Mouse (Mus musculus): ENCODE results near the gene Srsf11. TPM values are rescaled to one million over a fixed set of nuclear protein-coding genes. Genes with fewer than 3 reads are reported as not detected.

The Srsf11 gene
- polyA plus RNA-seq, 1 experiment from 2014 or later, result 238 TPM

GRCm38 (mm10) chr3:158038106-158038505, 1.7 kb upstream of the Srsf11 start:
- no peak overlapping the region for H3K4me2 ChIP-seq (replicated peaks)
- H3K4me1 ChIP-seq (replicated peaks), result peaks cover 8% of the 10 kb centered on the region; the same call in 1 of the 2 replicates
- no peak overlapping the region for H3K4me3 ChIP-seq (replicated peaks)
- H3K27ac ChIP-seq, result no peak overlapping the region
- WGBS, result 80% methylated on average over 3 of the region's 3 CpGs
- no peaks in the 10 kb centered on the region for H3K36me3 ChIP-seq
- ATAC-seq, result no peak
- H3K9ac ChIP-seq, result no peak overlapping the region
- H3K27me3 ChIP-seq (replicated peaks), result no peaks in the 10 kb centered on the region
- no peaks in the 10 kb centered on the region for H3K9me3 ChIP-seq

- Histone ChIP-seq H3K4me3 (replicated peaks) (peak overlapping the region; percentile 90), H3K27ac (peak overlapping the region; percentile 82), H3K9me3 (no peaks in the 10 kb centered on the region), H3K4me1 (replicated peaks) (peaks cover 12% of the 10 kb centered on the region; the same call in 1 of the 2 replicates), H3K9ac (peak overlapping the region; percentile 85), H3K27me3 (replicated peaks) (no peaks in the 10 kb centered on the region), H3K36me3 (no peaks in the 10 kb centered on the region), H3K4me2 (replicated peaks) (peak overlapping the region; percentile 60)
- 1% methylated on average over 11 of the region's 11 CpGs for WGBS
- ATAC-seq, result peak; percentile 13; the same call in 1 of the 2 replicates
These were observed 573 bp downstream of the Srsf11 start for GRCm38 (mm10) chr3:158035866-158036265.

GRCm38 (mm10) chr3:158032106-158032505, 4.3 kb downstream of the Srsf11 start:
- H3K9ac ChIP-seq, result peak overlapping the region; percentile 98
- H3K27ac ChIP-seq, result peak overlapping the region; percentile 99
- no peaks in the 10 kb centered on the region for H3K36me3 ChIP-seq
- peak overlapping the region; percentile 97 for H3K4me3 ChIP-seq (replicated peaks)
- peak overlapping the region; percentile 71 for H3K4me2 ChIP-seq (replicated peaks)
- no peaks in the 10 kb centered on the region for H3K9me3 ChIP-seq
- no peak for ATAC-seq
- WGBS, result 5% methylated on average over 4 of the region's 4 CpGs
- H3K27me3 ChIP-seq (replicated peaks), result no peaks in the 10 kb centered on the region
- peaks cover 12% of the 10 kb centered on the region; the same call in 1 of the 2 replicates for H3K4me1 ChIP-seq (replicated peaks)

GRCm38 (mm10) chr3:158031371-158031925, 5.0 kb downstream of the Srsf11 start:
- H3K9ac ChIP-seq, result peak overlapping the region; percentile 98
- peaks cover 12% of the 10 kb centered on the region; the same call in 1 of the 2 replicates for H3K4me1 ChIP-seq (replicated peaks)
- peak overlapping the region; percentile 99 for H3K27ac ChIP-seq
- H3K9me3 ChIP-seq, result no peaks in the 10 kb centered on the region
- peak overlapping the region; percentile 97 for H3K4me3 ChIP-seq (replicated peaks)
- WGBS, result under 1% methylated on average over 61 of the region's 61 CpGs
- H3K4me2 ChIP-seq (replicated peaks), result peak overlapping the region; percentile 71
- peak; percentile 94 for ATAC-seq
- no peaks in the 10 kb centered on the region for H3K36me3 ChIP-seq
- H3K27me3 ChIP-seq (replicated peaks), result no peaks in the 10 kb centered on the region

GRCm38 (mm10) chr3:158009762-158010320, 26.6 kb downstream of the Srsf11 start:
- no peaks in the 10 kb centered on the region for H3K27me3 ChIP-seq (replicated peaks)
- WGBS, result 63% methylated on average over 1 of the region's 1 CpGs
- ATAC-seq, result 0 out of 2 replicates have a peak, but pooled peaks have one; percentile 48
- peaks cover 15% of the 10 kb centered on the region for H3K36me3 ChIP-seq
- H3K4me2 ChIP-seq (replicated peaks), result no peak overlapping the region
- no peaks in the 10 kb centered on the region for H3K9me3 ChIP-seq
- no peak overlapping the region for H3K4me3 ChIP-seq (replicated peaks)
- no peak overlapping the region for H3K27ac ChIP-seq
- H3K9ac ChIP-seq, result no peak overlapping the region
- no peaks in the 10 kb centered on the region for H3K4me1 ChIP-seq (replicated peaks)

GRCm38 (mm10) chr3:158008647-158009046, 27.8 kb downstream of the Srsf11 start:
- WGBS, result 57% methylated on average over 1 of the region's 1 CpGs
- H3K9me3 ChIP-seq, result no peaks in the 10 kb centered on the region
- H3K36me3 ChIP-seq, result peaks cover 17% of the 10 kb centered on the region
- no peak overlapping the region for H3K9ac ChIP-seq
- no peaks in the 10 kb centered on the region for H3K27me3 ChIP-seq (replicated peaks)
- no peak for ATAC-seq
- H3K4me2 ChIP-seq (replicated peaks), result no peak overlapping the region
- H3K4me1 ChIP-seq (replicated peaks), result no peaks in the 10 kb centered on the region
- no peak overlapping the region for H3K4me3 ChIP-seq (replicated peaks)
- H3K27ac ChIP-seq, result no peak overlapping the region

- Histone ChIP-seq H3K4me2 (replicated peaks) (no peak overlapping the region), H3K27me3 (replicated peaks) (no peaks in the 10 kb centered on the region), H3K27ac (no peak overlapping the region), H3K9ac (no peak overlapping the region), H3K9me3 (no peaks in the 10 kb centered on the region), H3K4me3 (replicated peaks) (no peak overlapping the region), H3K36me3 (peaks cover under 1% of the 10 kb centered on the region; the same call in 1 of the 2 replicates), H3K4me1 (replicated peaks) (no peaks in the 10 kb centered on the region)
- no peak for ATAC-seq
- WGBS, result 69% methylated on average over 1 of the region's 1 CpGs
These were observed 37.6 kb downstream of the Srsf11 start for GRCm38 (mm10) chr3:157998742-157999369.

GRCm38 (mm10) chr3:157995726-157996125, 40.7 kb downstream of the Srsf11 start:
- Histone ChIP-seq H3K27ac (no peak overlapping the region), H3K9me3 (no peaks in the 10 kb centered on the region), H3K4me3 (replicated peaks) (no peak overlapping the region), H3K4me2 (replicated peaks) (no peak overlapping the region), H3K4me1 (replicated peaks) (no peaks in the 10 kb centered on the region), H3K27me3 (replicated peaks) (no peaks in the 10 kb centered on the region), H3K36me3 (no peaks in the 10 kb centered on the region), H3K9ac (no peak overlapping the region)
- 88% methylated on average over 2 of the region's 2 CpGs for WGBS
- no peak for ATAC-seq

GRCm38 (mm10) chr3:157993322-157993721, 43.1 kb downstream of the Srsf11 start:
- no peak overlapping the region for H3K9ac ChIP-seq
- no peak overlapping the region for H3K4me3 ChIP-seq (replicated peaks)
- no peaks in the 10 kb centered on the region for H3K27me3 ChIP-seq (replicated peaks)
- peak; percentile 97 for ATAC-seq
- H3K27ac ChIP-seq, result no peak overlapping the region
- H3K36me3 ChIP-seq, result no peaks in the 10 kb centered on the region
- H3K4me2 ChIP-seq (replicated peaks), result no peak overlapping the region
- H3K4me1 ChIP-seq (replicated peaks), result no peaks in the 10 kb centered on the region
- no peaks in the 10 kb centered on the region for H3K9me3 ChIP-seq

GRCm38 (mm10) chr3:157979619-157980018, 56.8 kb downstream of the Srsf11 start:
- Histone ChIP-seq H3K36me3 (0 out of 2 replicates have a peak, but pooled peaks cover 2% of the 10 kb centered on the region), H3K4me2 (replicated peaks) (no peak overlapping the region), H3K9me3 (no peaks in the 10 kb centered on the region), H3K27ac (no peak overlapping the region), H3K27me3 (replicated peaks) (no peaks in the 10 kb centered on the region), H3K4me3 (replicated peaks) (no peak overlapping the region), H3K4me1 (replicated peaks) (no peaks in the 10 kb centered on the region), H3K9ac (no peak overlapping the region)
- ATAC-seq, result no peak

- no peak overlapping the region for H3K4me3 ChIP-seq (replicated peaks)
- ATAC-seq, result no peak
- 97% methylated on average over 2 of the region's 2 CpGs for WGBS
These were observed 63.2 kb downstream of the Srsf11 start for GRCm38 (mm10) chr3:157973236-157973635.

GRCm38 (mm10) chr3:157971151-157971550, 65.3 kb downstream of the Srsf11 start:
- Histone ChIP-seq H3K4me3 (replicated peaks) (no peak overlapping the region), H3K4me1 (replicated peaks) (no peaks in the 10 kb centered on the region), H3K4me2 (replicated peaks) (no peak overlapping the region), H3K27me3 (replicated peaks) (no peaks in the 10 kb centered on the region), H3K9me3 (no peaks in the 10 kb centered on the region), H3K36me3 (0 out of 2 replicates have a peak, but pooled peaks cover 2% of the 10 kb centered on the region), H3K9ac (no peak overlapping the region), H3K27ac (no peak overlapping the region)
- 96% methylated on average over 2 of the region's 2 CpGs for WGBS
- no peak for ATAC-seq

More at GRCm38 (mm10) chr3:157973236-157973635, 63.2 kb downstream of the Srsf11 start:
- H3K4me1 ChIP-seq (replicated peaks), result no peaks in the 10 kb centered on the region
- H3K27ac ChIP-seq, result no peak overlapping the region
- no peaks in the 10 kb centered on the region for H3K9me3 ChIP-seq
- 0 out of 2 replicates have a peak, but pooled peaks cover 2% of the 10 kb centered on the region for H3K36me3 ChIP-seq
- no peaks in the 10 kb centered on the region for H3K27me3 ChIP-seq (replicated peaks)
- no peak overlapping the region for H3K4me2 ChIP-seq (replicated peaks)
- H3K9ac ChIP-seq, result no peak overlapping the region

Measured in intestine, embryonic 15.5 days (tissue).